Mouse (Mus musculus) megakaryocyte, embryonic 14.5 days (primary cell): ENCODE measurements around the gene Zc3h10.
"Not testable (repeated sequence)": the region's sequence is repeated elsewhere in the genome, so short reads cannot be mapped to it uniquely, and the experiment has no call there.

Experiments used
- FLI1 ChIP-seq: IDR thresholded peaks from 2 replicates; pipeline ENCODE4 v1.6.1; 2012; ENCODE audit warnings: low read length, inconsistent platforms, mixed read lengths
- GATA1 ChIP-seq: IDR thresholded peaks from 3 replicates; pipeline ENCODE4 v1.6.1; 2012; ENCODE audit warnings: mixed read lengths, low read length, inconsistent platforms, borderline replicate concordance

DNA sequence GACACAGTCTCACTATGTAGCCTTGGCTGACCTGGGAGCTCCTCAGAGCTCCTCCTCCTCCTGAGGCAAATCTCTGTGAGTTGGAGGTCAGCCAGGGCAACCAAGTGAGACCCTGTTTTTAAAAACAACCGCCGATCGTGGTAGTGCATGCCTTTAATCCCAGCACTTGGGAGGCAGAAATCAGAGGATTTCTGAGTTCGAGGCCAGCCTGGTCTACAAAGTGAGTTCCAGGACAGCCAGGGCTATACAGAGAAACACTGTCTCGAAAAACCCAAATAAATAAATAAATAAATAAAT is 42.3 kb downstream of the Zc3h10 start:
- not testable (repeated sequence) for TF ChIP-seq GATA1, FLI1
